Mouse (Mus musculus) spleen, postnatal 4 days (tissue): ENCODE data around the gene Grb2.
A peak's percentile ranks its signal among the peaks of the same experiment; 100 is the strongest.

Experiments
- DNase-seq, 2 experiments: peaks; one replicate each; pipeline ENCODE4 v3.0.0; 2022; ENCODE audit warnings: low spot score in 2 of 2

The Grb2 gene

GRCm38 (mm10) chr11:115712674-115713298 is 4.4 kb upstream of the Grb2 start:
- peak in 1 of 2 experiments; percentile 30 for DNase-seq

- peak; percentile 33 to 70 for DNase-seq
Measured at GRCm38 (mm10) chr11:115712268-115712667, 3.9 kb upstream of the Grb2 start.

- DNase-seq, result no peak
Measured at GRCm38 (mm10) chr11:115711133-115711532, 2.7 kb upstream of the Grb2 start.

- no peak for DNase-seq
Measured at GRCm38 (mm10) chr11:115709829-115710559, 1.6 kb upstream of the Grb2 start.

GRCm38 (mm10) chr11:115708956-115709828 is 795 bp upstream of the Grb2 start:
- DNase-seq, result peak; percentile 53 to 75

- peak; percentile 53 to 83 for DNase-seq
Measured at GRCm38 (mm10) chr11:115707313-115708208, 836 bp downstream of the Grb2 start.

GRCm38 (mm10) chr11:115706584-115706983 is 1.8 kb downstream of the Grb2 start:
- no peak for DNase-seq

- no peak for DNase-seq
Measured at GRCm38 (mm10) chr11:115705561-115705960, 2.8 kb downstream of the Grb2 start.

GRCm38 (mm10) chr11:115704648-115705047 is 3.7 kb downstream of the Grb2 start:
- no peak for DNase-seq

GRCm38 (mm10) chr11:115703466-115703865 is 4.9 kb downstream of the Grb2 start:
- DNase-seq, result no peak

GRCm38 (mm10) chr11:115698986-115699728 is 9.2 kb downstream of the Grb2 start:
- DNase-seq, result peak; percentile 76 to 86

- DNase-seq, result no peak
Measured at GRCm38 (mm10) chr11:115697722-115698121, 10.7 kb downstream of the Grb2 start.

- no peak for DNase-seq
Measured at GRCm38 (mm10) chr11:115697091-115697490, 11.3 kb downstream of the Grb2 start.

GRCm38 (mm10) chr11:115696471-115696870 is 11.9 kb downstream of the Grb2 start:
- DNase-seq, result no peak

- no peak for DNase-seq
Measured at GRCm38 (mm10) chr11:115693979-115694578, 14.3 kb downstream of the Grb2 start.

- peak in 1 of 2 experiments; percentile 37 for DNase-seq
Measured at GRCm38 (mm10) chr11:115692800-115693199, 15.6 kb downstream of the Grb2 start.

- DNase-seq, result no peak
Measured at GRCm38 (mm10) chr11:115691976-115692375, 16.4 kb downstream of the Grb2 start.

- no peak for DNase-seq
Measured at GRCm38 (mm10) chr11:115691511-115691910, 16.9 kb downstream of the Grb2 start.

- no peak for DNase-seq
Measured at GRCm38 (mm10) chr11:115691013-115691412, 17.4 kb downstream of the Grb2 start.

- DNase-seq, result no peak
Measured at GRCm38 (mm10) chr11:115690356-115690755, 18.0 kb downstream of the Grb2 start.
